Mouse (Mus musculus): ENCODE results near the gene B3gntl1. TPM values are rescaled to one million over a fixed set of nuclear protein-coding genes. Genes with fewer than 3 reads are reported as not detected.
"Not testable (repeated sequence)": the region's sequence is repeated elsewhere in the genome, so short reads cannot be mapped to it uniquely, and the experiment has no call there.

B3gntl1 gene
- total RNA-seq, 1 experiment from 2014 or later = 16.9 TPM

DNA sequence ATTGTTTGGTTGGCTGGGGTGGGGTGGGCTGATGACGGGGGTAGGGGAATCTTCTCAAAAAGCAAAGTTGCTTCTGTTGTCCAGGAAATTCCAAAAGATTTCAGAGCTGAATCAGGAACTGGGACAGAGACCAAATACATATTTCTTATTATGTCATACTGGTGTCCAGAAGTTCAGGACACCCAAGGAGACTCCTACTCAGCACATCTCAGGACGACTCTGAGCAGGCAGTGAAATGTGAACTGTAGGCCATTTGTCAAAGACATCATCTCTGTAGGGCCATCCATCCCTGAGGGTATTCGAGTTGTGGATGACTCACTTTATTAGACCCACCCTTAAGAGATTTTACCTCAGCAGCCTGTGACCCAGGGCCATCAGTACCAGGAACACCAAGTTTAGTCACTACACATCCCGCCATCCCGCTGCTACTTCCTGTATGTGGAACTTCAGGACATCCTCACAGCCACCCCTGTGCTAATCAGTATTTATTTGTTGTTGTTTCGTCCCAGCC is 12.6 kb upstream of the B3gntl1 start:
- peak; percentile 8 for DNase-seq

DNA sequence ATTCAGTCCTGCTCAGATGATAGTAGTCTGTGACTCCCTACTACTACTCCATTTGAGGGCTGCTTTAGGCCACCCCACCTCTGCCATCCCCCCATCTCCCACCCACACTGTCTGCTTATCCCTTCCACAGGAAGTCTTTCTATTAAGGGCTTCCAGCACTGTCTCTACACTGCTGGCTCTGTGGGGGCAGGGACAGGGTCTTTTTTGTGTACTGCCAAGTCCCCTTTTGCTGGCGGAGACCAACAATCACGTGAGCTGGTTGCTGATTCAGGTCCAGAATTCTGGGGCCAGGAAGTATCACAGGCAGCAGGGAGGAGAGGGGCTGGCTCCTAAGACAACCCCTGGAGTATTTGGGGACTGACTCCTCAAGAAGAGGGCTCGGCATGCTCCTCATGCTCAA is 10.3 kb upstream of the B3gntl1 start:
- no peak for DNase-seq

DNA sequence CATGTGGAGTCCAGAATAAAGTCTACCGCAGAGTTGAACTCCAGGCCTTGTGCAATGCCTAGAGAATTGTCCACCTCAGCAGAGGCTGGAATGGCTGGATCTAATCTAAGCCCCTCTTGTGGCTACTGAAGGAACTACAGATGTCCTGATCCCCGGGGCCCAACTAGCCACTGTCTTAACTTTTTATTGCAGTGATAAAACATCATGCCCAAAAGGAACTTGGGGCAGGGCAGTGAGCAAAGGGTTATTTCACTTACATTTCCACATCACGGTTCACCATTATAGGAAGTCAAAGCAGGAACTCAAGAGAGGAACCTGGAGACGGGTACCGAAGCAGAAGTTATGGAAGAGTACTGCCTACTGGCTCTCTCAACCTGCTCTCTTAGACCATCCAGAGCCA is 7.8 kb upstream of the B3gntl1 start:
- DNase-seq = peak; percentile 6

- no peak for DNase-seq
Observed at GRCm38 (mm10) chr11:121679581-121679980, 6.6 kb upstream of the B3gntl1 start.

- DNase-seq = no peak
Observed at GRCm38 (mm10) chr11:121676836-121677235, 3.9 kb upstream of the B3gntl1 start.

DNA sequence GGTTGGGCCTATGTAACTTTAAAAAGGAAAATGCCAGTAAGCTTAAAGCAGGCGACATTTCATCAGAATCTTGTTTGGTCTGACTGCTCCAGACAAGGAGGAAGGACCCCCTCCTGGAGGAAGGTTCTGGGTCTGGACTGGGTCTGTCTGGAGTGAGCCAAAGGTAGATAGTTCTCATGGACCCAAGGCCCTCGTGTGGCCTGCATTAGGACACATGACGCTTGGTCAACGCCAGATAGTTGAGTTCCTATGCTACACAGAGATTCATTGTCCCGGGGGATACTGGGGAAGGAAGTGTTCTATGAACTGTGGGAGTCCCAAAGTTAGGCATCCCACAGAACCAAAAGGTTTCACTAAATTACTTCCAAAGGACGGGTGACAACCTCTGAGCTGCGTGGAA is 676 bp upstream of the B3gntl1 start:
- no peak for DNase-seq

GRCm38 (mm10) chr11:121672312-121672989 is 502 bp downstream of the B3gntl1 start:
- no peak for DNase-seq

- DNase-seq = no peak
Observed at GRCm38 (mm10) chr11:121670926-121671325, 2.0 kb downstream of the B3gntl1 start.

GRCm38 (mm10) chr11:121668776-121669175 is 4.2 kb downstream of the B3gntl1 start:
- no peak for DNase-seq

DNA sequence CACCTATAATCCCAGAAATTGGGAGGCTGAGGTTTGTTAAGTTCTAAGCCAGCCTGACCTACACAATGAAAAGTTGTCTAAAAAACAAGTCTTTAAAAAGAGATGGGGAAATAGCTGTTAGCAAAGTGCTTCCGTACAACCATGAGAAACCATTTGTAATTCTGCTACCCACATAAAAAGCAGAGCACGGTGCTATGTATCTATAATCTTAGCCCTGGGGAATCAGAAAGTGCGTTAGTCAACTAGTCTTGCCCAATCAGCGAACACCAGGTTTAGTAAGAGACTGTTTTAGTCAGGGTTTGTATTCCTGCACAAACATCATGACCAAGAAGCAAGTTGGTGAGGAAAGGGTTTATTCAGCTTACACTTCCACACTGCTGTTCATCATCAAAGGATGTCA is 5.4 kb downstream of the B3gntl1 start:
- DNase-seq = no peak

GRCm38 (mm10) chr11:121661116-121661515 is 11.8 kb downstream of the B3gntl1 start:
- DNase-seq = no peak

DNA sequence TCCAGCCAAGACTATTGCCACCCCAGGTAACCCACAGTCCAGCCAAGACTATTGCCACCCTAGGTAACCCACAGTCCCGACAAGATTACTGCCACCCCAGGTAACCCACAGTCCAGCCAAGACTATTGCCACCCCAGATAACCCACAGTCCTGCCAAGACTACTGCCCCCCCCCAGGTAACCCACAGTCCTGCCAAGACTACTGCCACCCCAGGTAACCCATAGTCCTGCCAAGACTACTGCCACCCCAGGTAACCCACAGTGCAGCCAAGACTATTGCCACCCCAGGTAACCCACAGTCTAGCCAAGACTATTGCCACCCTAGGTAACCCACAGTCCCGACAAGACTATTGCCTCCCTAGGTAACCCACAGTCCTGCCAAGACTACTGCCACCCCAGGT is 12.3 kb downstream of the B3gntl1 start:
- not testable (repeated sequence) for DNase-seq

- DNase-seq = no peak
Observed at GRCm38 (mm10) chr11:121658151-121658550, 14.8 kb downstream of the B3gntl1 start.

GRCm38 (mm10) chr11:121655807-121656511 is 17.0 kb downstream of the B3gntl1 start:
- no peak for DNase-seq

DNA sequence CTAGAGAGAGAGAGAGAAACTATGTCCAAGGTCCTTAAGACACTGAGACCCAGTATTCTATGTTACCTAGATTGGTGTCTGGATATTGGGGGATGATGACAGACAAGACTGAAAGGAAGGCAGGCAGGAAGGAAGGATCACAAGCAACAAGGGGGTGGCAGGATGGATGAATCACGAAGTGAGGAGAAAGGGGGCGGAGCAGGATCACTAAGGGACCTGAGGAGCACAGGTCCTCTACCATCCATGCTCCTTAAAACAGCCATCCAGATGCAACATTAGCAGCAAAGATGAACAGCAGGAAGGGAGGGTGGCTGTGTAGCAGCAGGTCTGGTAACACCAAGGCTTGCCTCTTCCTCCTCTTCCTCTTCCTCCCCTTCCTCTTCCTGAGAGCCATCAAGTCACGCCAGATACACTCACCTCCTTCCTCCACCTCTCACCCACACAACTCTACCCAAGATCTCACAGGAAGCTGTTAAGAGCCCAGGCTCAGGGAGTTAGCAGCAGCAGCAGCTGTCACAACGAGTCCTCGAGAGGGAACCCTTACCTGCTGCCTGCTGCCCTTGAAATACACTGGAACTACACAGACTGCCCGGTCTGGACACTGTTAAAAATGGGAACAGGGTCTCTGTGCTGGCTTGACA is 17.7 kb downstream of the B3gntl1 start:
- no peak for DNase-seq

DNA sequence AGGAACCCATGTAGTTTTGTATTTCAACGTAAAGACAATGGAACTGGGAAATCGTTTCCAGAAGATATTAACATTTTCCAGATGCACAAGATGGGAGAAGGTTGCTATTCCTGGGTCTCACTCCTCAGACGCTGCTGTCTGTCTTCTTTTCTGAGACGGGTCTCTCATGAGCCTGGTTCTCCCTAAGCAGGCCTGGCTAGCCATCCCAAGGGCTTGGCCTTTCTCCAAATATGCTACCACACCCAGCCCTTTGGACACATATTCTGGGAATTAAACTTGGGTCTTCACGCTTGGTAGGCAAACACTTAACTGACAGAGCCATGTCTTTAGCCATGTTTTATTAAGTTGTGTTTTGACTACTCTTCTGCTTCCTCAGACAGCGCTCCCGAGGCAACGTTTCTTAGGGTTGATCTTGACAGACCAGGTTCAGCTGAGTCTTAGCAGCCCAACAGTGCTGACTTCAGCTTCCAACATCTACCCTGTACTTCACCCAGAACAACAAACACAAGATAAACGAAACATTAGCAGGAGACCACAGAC is 18.5 kb downstream of the B3gntl1 start:
- DNase-seq = no peak

GRCm38 (mm10) chr11:121653631-121654030 is 19.3 kb downstream of the B3gntl1 start:
- DNase-seq = no peak

DNA sequence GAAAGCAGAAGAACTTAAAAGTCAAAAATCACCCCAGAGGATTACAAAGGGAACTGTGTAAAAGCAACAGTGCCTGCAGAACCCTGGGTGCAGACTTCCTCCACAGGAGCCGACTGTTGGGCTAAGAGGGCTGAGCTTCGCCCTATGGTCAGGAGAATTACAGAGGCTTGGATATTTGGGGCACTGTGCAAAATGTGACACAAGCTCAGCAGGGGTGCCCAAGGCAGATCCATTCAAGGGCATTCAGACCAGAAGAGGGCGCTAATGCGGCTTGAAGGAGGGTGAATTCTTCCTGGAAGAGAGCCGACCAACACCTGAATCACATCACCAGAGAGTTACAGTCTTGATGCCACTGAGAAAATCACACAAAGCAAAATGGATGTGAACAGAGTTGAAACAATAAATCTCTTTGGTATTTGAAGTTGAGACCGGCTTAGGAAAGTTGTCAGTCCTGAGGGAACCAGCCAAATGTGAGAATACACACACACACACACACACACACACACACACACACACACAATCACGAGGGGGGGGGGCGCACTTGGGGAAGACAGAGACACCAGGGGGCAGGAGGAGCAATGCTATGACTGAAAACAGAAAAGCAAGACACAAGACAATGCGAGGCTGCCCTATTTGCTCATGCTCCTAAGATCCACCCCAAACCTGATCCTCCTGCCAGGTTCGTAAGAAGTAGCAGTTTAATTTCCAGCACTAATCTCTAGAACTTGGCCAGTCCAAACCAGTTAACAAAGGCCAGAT is 20.2 kb downstream of the B3gntl1 start:
- DNase-seq = peak; percentile 71

- no peak for DNase-seq
Observed at GRCm38 (mm10) chr11:121651983-121652382, 21.0 kb downstream of the B3gntl1 start.

DNA sequence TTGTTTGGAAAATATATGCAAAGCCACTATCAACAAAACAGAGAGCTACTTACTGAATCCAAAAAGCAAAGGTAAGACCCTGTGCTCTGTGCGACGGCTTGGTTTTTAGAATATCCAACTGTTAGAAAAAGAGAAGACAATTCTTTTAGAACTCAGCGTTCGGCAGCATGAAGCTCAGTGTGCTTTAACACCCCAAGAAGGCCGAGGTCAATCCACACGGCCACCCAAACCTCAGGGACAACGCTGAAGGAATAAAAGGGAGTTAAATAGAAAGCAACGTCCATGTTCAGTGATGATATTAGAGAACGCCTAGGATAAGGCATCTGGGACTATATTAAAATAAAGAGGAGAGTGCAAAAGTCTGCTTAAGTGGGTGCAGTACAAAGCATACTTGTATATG is 21.4 kb downstream of the B3gntl1 start:
- no peak for DNase-seq

GRCm38 (mm10) chr11:121650668-121651067 is 22.3 kb downstream of the B3gntl1 start:
- DNase-seq = no peak

DNA sequence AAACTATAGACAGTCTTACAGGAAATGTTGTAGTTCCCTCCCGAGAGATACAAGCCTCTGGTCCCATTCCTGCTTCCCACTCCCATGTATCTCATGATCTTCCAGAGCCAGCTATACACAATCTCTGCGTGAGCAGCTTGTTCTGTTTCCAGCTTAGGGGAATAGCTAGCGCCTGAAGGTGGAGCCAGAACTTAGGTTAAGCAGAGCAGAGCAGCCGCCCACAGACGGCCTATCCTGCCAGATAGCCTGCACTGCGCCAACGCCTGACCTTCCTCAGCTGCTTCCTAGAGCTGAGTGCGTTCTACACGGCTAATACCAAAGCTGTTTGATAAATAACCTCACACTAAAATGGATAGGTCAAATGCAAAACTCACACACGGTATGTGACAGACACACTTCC is 23.1 kb downstream of the B3gntl1 start:
- DNase-seq = peak; percentile 44
